Mouse (Mus musculus): ENCODE data around the gene Ralbp1. TPM values are rescaled to one million over a fixed set of nuclear protein-coding genes. Genes with fewer than 3 reads are reported as not detected.

Ralbp1 gene
- polyA plus RNA-seq, 1 experiment from 2014 or later: 55.2 TPM

Other genes with a start within 250 kb of the Ralbp1 start
- not detected in 2 replicates for gene Txndc2, start 243.6 kb downstream of the Ralbp1 start, polyA plus RNA-seq (2014; fragmentation: Nextera tagmentation; extraction: Ambion mirVana)
- 16.3 and 17.1 TPM in 2 replicates for gene Rab31, start 113.0 kb downstream of the Ralbp1 start, polyA plus RNA-seq (2014; fragmentation: Nextera tagmentation; extraction: Ambion mirVana)
- 25.5 and 28.0 TPM in 2 replicates for gene Ppp4r1, start 103.2 kb downstream of the Ralbp1 start, polyA plus RNA-seq (2014; fragmentation: Nextera tagmentation; extraction: Ambion mirVana)
- gene Twsg1, start 65.4 kb upstream of the Ralbp1 start, polyA plus RNA-seq (2014; fragmentation: Nextera tagmentation; extraction: Ambion mirVana): 47.3 and 48.4 TPM in 2 replicates
- gene Ankrd12, start 191.3 kb upstream of the Ralbp1 start, polyA plus RNA-seq (2014; fragmentation: Nextera tagmentation; extraction: Ambion mirVana): 12.5 and 15.3 TPM in 2 replicates
- 352 TPM in 2 replicates for gene Ndufv2, start 215.8 kb upstream of the Ralbp1 start, polyA plus RNA-seq (2014; fragmentation: Nextera tagmentation; extraction: Ambion mirVana)
- gene Washc1, start 225.7 kb upstream of the Ralbp1 start, polyA plus RNA-seq (2014; fragmentation: Nextera tagmentation; extraction: Ambion mirVana): 31.5 and 33.3 TPM in 2 replicates
- 23.9 and 24.1 TPM in 2 replicates for gene Ddx11, start 237.7 kb upstream of the Ralbp1 start, polyA plus RNA-seq (2014; fragmentation: Nextera tagmentation; extraction: Ambion mirVana)